Mouse (Mus musculus) embryonic stem cell, embryonic (primary cell): ENCODE measurements around the gene Klre1.
"Not testable (repeated sequence)": the region's sequence is repeated elsewhere in the genome, so short reads cannot be mapped to it uniquely, and the experiment has no call there.

Source experiments
- CTCF ChIA-PET, 4 experiments: fragments of 300-600 bp in 2 of 4; fragments of 350-600 bp in 2 of 4; sonication (Branson Sonifier 250); formaldehyde crosslinking; loops; one replicate each; lab custom pipeline; 2022; ENCODE audit warnings: inconsistent platforms in 2 of 4; lab: Charles Lee
- POLR2A ChIA-PET, 4 experiments: fragments of 300-600 bp in 2 of 4; fragments of 350-600 bp in 2 of 4; sonication (Branson Sonifier 250); formaldehyde crosslinking; loops; one replicate each; lab custom pipeline; 2022; ENCODE audit warnings: antibody characterized with exemption in 4 of 4, inconsistent platforms in 1 of 4; lab: Charles Lee

Gene Klre1

DNA sequence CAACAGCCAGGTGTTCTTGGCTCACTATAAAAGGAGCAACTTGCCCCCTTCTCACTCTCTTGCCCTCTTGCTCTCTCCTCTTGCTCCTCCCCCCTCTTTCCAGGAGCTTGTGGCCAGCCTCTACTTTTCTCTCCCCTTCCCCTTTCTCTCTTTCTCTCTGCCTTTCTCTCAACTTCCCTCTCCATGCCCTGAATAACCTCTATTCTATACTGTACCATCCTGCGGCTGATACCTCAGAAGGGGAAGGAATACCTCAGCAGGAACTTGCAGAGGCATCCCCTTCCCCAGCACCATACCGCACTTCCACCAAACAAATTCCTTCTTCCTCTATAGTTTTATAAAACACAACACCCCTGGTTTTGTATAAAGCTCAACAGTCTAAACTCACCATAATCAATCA, 12.4 kb upstream of the Klre1 start:
- ChIA-PET CTCF (no interaction called here), POLR2A (interaction anchor here in 1 of 4 experiments (2.2 kb wide), 1 partner anchor 32 kb away, joined by 4 read pairs; the partner anchor contains the start of gene Gabarapl1)

GRCm38 (mm10) chr6:129575315-129575714, 2.4 kb upstream of the Klre1 start:
- ChIA-PET CTCF (interaction anchor here in 2 of 4 experiments (0.6 kb wide), 2 partner anchors 594 to 1564 kb away, joined by 3 to 7 read pairs; no protein-coding TSS in a partner anchor), POLR2A (no interaction called here)

DNA sequence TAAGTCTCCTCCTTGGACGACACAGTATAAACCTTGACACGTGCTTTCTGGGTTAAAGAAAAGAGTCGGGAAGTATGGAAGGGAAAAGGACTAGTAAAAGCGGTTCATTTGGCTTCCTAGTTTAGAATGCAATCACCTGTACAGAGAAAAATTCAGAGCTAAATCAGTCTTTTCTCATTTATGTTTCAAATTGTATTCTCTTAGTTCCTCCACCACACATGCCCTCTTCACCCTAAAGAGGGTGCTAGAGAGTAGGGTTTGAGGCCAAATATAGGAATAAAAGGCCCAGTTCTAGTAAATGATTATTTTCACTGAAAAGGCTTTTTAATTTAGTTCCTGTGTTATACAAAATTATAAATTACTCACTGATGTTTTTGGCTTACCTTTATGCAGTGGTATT, 3.6 kb downstream of the Klre1 start:
- ChIA-PET POLR2A (no interaction called here), CTCF (no interaction called here)

GRCm38 (mm10) chr6:129581896-129582295, 4.2 kb downstream of the Klre1 start:
- POLR2A ChIA-PET, result no interaction called here
- CTCF ChIA-PET, result no interaction called here

GRCm38 (mm10) chr6:129583014-129583413, 5.3 kb downstream of the Klre1 start:
- ChIA-PET CTCF (no interaction called here), POLR2A (no interaction called here)

GRCm38 (mm10) chr6:129591508-129591907, 13.8 kb downstream of the Klre1 start, which contains the start of gene Klrd1:
TSS of gene Klrd1 (plus strand) at chr6:129591782.
- POLR2A ChIA-PET, result no interaction called here
- CTCF ChIA-PET, result no interaction called here

GRCm38 (mm10) chr6:129608372-129608771, 30.7 kb downstream of the Klre1 start:
- POLR2A ChIA-PET, result no interaction called here
- CTCF ChIA-PET, result no interaction called here

GRCm38 (mm10) chr6:129623735-129624134, 46.0 kb downstream of the Klre1 start, which contains the start of gene Klrk1:
TSS of gene Klrk1 (minus strand) at chr6:129623864.
- POLR2A ChIA-PET, result no interaction called here
- CTCF ChIA-PET, result no interaction called here

- CTCF ChIA-PET, POLR2A ChIA-PET: not testable (repeated sequence)
These were observed 53.3 kb downstream of the Klre1 start for GRCm38 (mm10) chr6:129631046-129631445.
